Mouse (Mus musculus): ENCODE measurements at regions not wholly inside any gene's neighbourhood (a gene's known extent, or its start where the extent isn't known, plus 50 kb on each side); places are given as distances from the start of the nearest gene placed in this dataset.

GRCm38 (mm10) chr6:100010954-100011481, 276.3 kb downstream of the Rybp start:
- peak overlapping the region; percentile 19; the same call in 1 of the 2 replicates for H3K4me3 ChIP-seq
- no peak for DNase-seq (ENCODE audit: low spot score in 2 of 2)
- TF ChIP-seq CTCF (conservative IDR thresholded peaks at IDR 0.05), result no peak
- H3K27ac ChIP-seq, result no peak overlapping the region

GRCm38 (mm10) chr6:99999711-100000365, 273.6 kb upstream of the Prok2 start:
- no peak for DNase-seq (ENCODE audit: low spot score in 2 of 2)
- Histone ChIP-seq H3K4me3 (no peak overlapping the region), H3K27ac (no peak overlapping the region)
- no peak for TF ChIP-seq CTCF (conservative IDR thresholded peaks at IDR 0.05)

- DNase-seq (ENCODE audit: low spot score in 2 of 2), result no peak
- Histone ChIP-seq H3K27ac (no peak overlapping the region), H3K4me3 (no peak overlapping the region)
- TF ChIP-seq CTCF (conservative IDR thresholded peaks at IDR 0.05), result no peak
Measured at GRCm38 (mm10) chr6:99995970-99996956, 270.1 kb upstream of the Prok2 start.

GRCm38 (mm10) chr6:99994026-99994425, 267.8 kb upstream of the Prok2 start:
- no peak for TF ChIP-seq CTCF (conservative IDR thresholded peaks at IDR 0.05)
- no peak overlapping the region for H3K27ac ChIP-seq
- H3K4me3 ChIP-seq, result no peak overlapping the region
- no peak for DNase-seq (ENCODE audit: low spot score in 2 of 2)

- no peak for DNase-seq (ENCODE audit: low spot score in 2 of 2)
Measured at GRCm38 (mm10) chr6:99991079-99991478, 264.9 kb upstream of the Prok2 start.

GRCm38 (mm10) chr6:99990604-99991003, 264.4 kb upstream of the Prok2 start:
- no peak overlapping the region for H3K4me3 ChIP-seq
- no peak for TF ChIP-seq CTCF (conservative IDR thresholded peaks at IDR 0.05)
- H3K27ac ChIP-seq, result no peak overlapping the region
- no peak for DNase-seq (ENCODE audit: low spot score in 2 of 2)

More at GRCm38 (mm10) chr6:99991079-99991478, 264.9 kb upstream of the Prok2 start:
- no peak for TF ChIP-seq CTCF (conservative IDR thresholded peaks at IDR 0.05)
- H3K4me3 ChIP-seq, result no peak overlapping the region
- H3K27ac ChIP-seq, result no peak overlapping the region

- DNase-seq (ENCODE audit: low spot score in 2 of 2), result no peak
- no peak for TF ChIP-seq CTCF (conservative IDR thresholded peaks at IDR 0.05)
- Histone ChIP-seq H3K27ac (no peak overlapping the region), H3K4me3 (no peak overlapping the region)
Measured at GRCm38 (mm10) chr6:99986449-99986848, 260.3 kb upstream of the Prok2 start.

GRCm38 (mm10) chr6:99985322-99985721, 259.1 kb upstream of the Prok2 start:
- Histone ChIP-seq H3K4me3 (no peak overlapping the region), H3K27ac (no peak overlapping the region)
- DNase-seq (ENCODE audit: low spot score in 2 of 2), result no peak
- TF ChIP-seq CTCF (conservative IDR thresholded peaks at IDR 0.05), result no peak

- no peak for TF ChIP-seq CTCF (conservative IDR thresholded peaks at IDR 0.05)
- Histone ChIP-seq H3K27ac (no peak overlapping the region), H3K4me3 (no peak overlapping the region)
- DNase-seq (ENCODE audit: low spot score in 2 of 2), result no peak
Measured at GRCm38 (mm10) chr6:99984856-99985224, 258.6 kb upstream of the Prok2 start.

GRCm38 (mm10) chr6:99984057-99984855, 258.1 kb upstream of the Prok2 start:
- H3K4me3 ChIP-seq, result no peak overlapping the region
- no peak for DNase-seq (ENCODE audit: low spot score in 2 of 2)
- no peak overlapping the region for H3K27ac ChIP-seq
- no peak for TF ChIP-seq CTCF (conservative IDR thresholded peaks at IDR 0.05)

- no peak for TF ChIP-seq CTCF (conservative IDR thresholded peaks at IDR 0.05)
- DNase-seq (ENCODE audit: low spot score in 2 of 2), result no peak
- Histone ChIP-seq H3K4me3 (no peak overlapping the region), H3K27ac (no peak overlapping the region)
Measured at GRCm38 (mm10) chr6:99979614-99980013, 253.4 kb upstream of the Prok2 start.

GRCm38 (mm10) chr6:99978164-99978746, 252.1 kb upstream of the Prok2 start:
- H3K27ac ChIP-seq, result no peak overlapping the region
- H3K4me3 ChIP-seq, result no peak overlapping the region
- no peak for TF ChIP-seq CTCF (conservative IDR thresholded peaks at IDR 0.05)
- DNase-seq (ENCODE audit: low spot score in 2 of 2), result no peak
